Mouse (Mus musculus): ENCODE measurements at regions not wholly inside any gene's neighbourhood (a gene's known extent, or its start where the extent isn't known, plus 50 kb on each side); places are given as distances from the start of the nearest gene placed in this dataset.

GRCm38 (mm10) chr17:9777165-9777564 lies 107.6 kb upstream of the Pabpc6 start:
- H3K4me1 ChIP-seq (ENCODE audit: insufficient read depth) = no peaks in the 10 kb centered on the region
- ATAC-seq (ENCODE audit: insufficient read depth) (no peak), DNase-seq (no peak)
- no peaks in the 10 kb centered on the region for H3K9me3 ChIP-seq (ENCODE audit: low read depth, low read length)
- no peak overlapping the region for H3K9ac ChIP-seq
- no peaks in the 10 kb centered on the region for H3K36me3 ChIP-seq (ENCODE audit: insufficient read depth)
- no peak for TF ChIP-seq CTCF (IDR thresholded peaks at IDR 0.05; ENCODE audit: low read depth)
- no peaks in the 10 kb centered on the region for H3K27me3 ChIP-seq (ENCODE audit: insufficient read depth, low read length)
- no peak overlapping the region for H3K4me3 ChIP-seq (ENCODE audit: low read depth, low read length)
- no peak overlapping the region for H3K27ac ChIP-seq (ENCODE audit: low read depth)
- no peak overlapping the region for H3K4me2 ChIP-seq

GRCm38 (mm10) chr17:9776286-9777016 lies 106.9 kb upstream of the Pabpc6 start:
- Histone ChIP-seq H3K27ac (ENCODE audit: low read depth) (no peak overlapping the region), H3K4me1 (ENCODE audit: insufficient read depth) (no peaks in the 10 kb centered on the region), H3K4me2 (no peak overlapping the region), H3K36me3 (ENCODE audit: insufficient read depth) (no peaks in the 10 kb centered on the region), H3K27me3 (ENCODE audit: insufficient read depth, low read length) (no peaks in the 10 kb centered on the region), H3K9me3 (ENCODE audit: low read depth, low read length) (no peaks in the 10 kb centered on the region), H3K4me3 (ENCODE audit: low read depth, low read length) (no peak overlapping the region), H3K9ac (no peak overlapping the region)
- 60% methylated on average over 8 of the region's 9 CpGs for WGBS
- no peak for ATAC-seq (ENCODE audit: insufficient read depth)
- TF ChIP-seq CTCF (IDR thresholded peaks at IDR 0.05; ENCODE audit: low read depth) = no peak
- DNase-seq = no peak

GRCm38 (mm10) chr17:9775668-9776151 lies 106.2 kb upstream of the Pabpc6 start:
- ATAC-seq (ENCODE audit: insufficient read depth) = peak; percentile 41; the same call in 1 of the 2 replicates
- 59% methylated on average over 9 of the region's 9 CpGs for WGBS
- no peak overlapping the region for H3K4me2 ChIP-seq

GRCm38 (mm10) chr17:9774740-9775629 lies 105.5 kb upstream of the Pabpc6 start:
- H3K9ac ChIP-seq = no peak overlapping the region
- H3K4me1 ChIP-seq (ENCODE audit: insufficient read depth) = no peaks in the 10 kb centered on the region
- H3K4me3 ChIP-seq (ENCODE audit: low read depth, low read length) = no peak overlapping the region
- peak overlapping the region; percentile 56; the same call in 1 of the 2 replicates for H3K27ac ChIP-seq (ENCODE audit: low read depth)
- no peak for DNase-seq
- TF ChIP-seq CTCF (IDR thresholded peaks at IDR 0.05; ENCODE audit: low read depth) = no peak
- H3K36me3 ChIP-seq (ENCODE audit: insufficient read depth) = no peaks in the 10 kb centered on the region
- ATAC-seq (ENCODE audit: insufficient read depth) = no peak
- 63% methylated on average over 11 of the region's 11 CpGs for WGBS
- H3K9me3 ChIP-seq (ENCODE audit: low read depth, low read length) = no peaks in the 10 kb centered on the region
- H3K27me3 ChIP-seq (ENCODE audit: insufficient read depth, low read length) = no peaks in the 10 kb centered on the region
- H3K4me2 ChIP-seq = no peak overlapping the region

More at GRCm38 (mm10) chr17:9775668-9776151, 106.2 kb upstream of the Pabpc6 start:
- Histone ChIP-seq H3K27me3 (ENCODE audit: insufficient read depth, low read length) (no peaks in the 10 kb centered on the region), H3K9ac (no peak overlapping the region), H3K4me1 (ENCODE audit: insufficient read depth) (no peaks in the 10 kb centered on the region), H3K27ac (ENCODE audit: low read depth) (peak overlapping the region; percentile 56; the same call in 1 of the 2 replicates), H3K9me3 (ENCODE audit: low read depth, low read length) (no peaks in the 10 kb centered on the region), H3K4me3 (ENCODE audit: low read depth, low read length) (no peak overlapping the region), H3K36me3 (ENCODE audit: insufficient read depth) (no peaks in the 10 kb centered on the region)
- DNase-seq = peak; percentile 42
- TF ChIP-seq CTCF (IDR thresholded peaks at IDR 0.05; ENCODE audit: low read depth) = no peak

- H3K9me3 ChIP-seq (ENCODE audit: low read depth, low read length) = no peaks in the 10 kb centered on the region
- H3K4me3 ChIP-seq (ENCODE audit: low read depth, low read length) = no peak overlapping the region
- ATAC-seq (ENCODE audit: insufficient read depth) = no peak
- H3K27ac ChIP-seq (ENCODE audit: low read depth) = no peak overlapping the region
- no peaks in the 10 kb centered on the region for H3K27me3 ChIP-seq (ENCODE audit: insufficient read depth, low read length)
- WGBS = 62% methylated on average over 2 of the region's 2 CpGs
- TF ChIP-seq CTCF (IDR thresholded peaks at IDR 0.05; ENCODE audit: low read depth) = no peak
- no peaks in the 10 kb centered on the region for H3K36me3 ChIP-seq (ENCODE audit: insufficient read depth)
- H3K4me2 ChIP-seq = no peak overlapping the region
- no peaks in the 10 kb centered on the region for H3K4me1 ChIP-seq (ENCODE audit: insufficient read depth)
- H3K9ac ChIP-seq = no peak overlapping the region
- no peak for DNase-seq
Observed at GRCm38 (mm10) chr17:9773744-9774143, 104.2 kb upstream of the Pabpc6 start.

- no peak for TF ChIP-seq CTCF (IDR thresholded peaks at IDR 0.05; ENCODE audit: low read depth)
- no peaks in the 10 kb centered on the region for H3K36me3 ChIP-seq (ENCODE audit: insufficient read depth)
- H3K27ac ChIP-seq (ENCODE audit: low read depth) = no peak overlapping the region
- H3K27me3 ChIP-seq (ENCODE audit: insufficient read depth, low read length) = no peaks in the 10 kb centered on the region
- H3K4me3 ChIP-seq (ENCODE audit: low read depth, low read length) = no peak overlapping the region
- H3K9me3 ChIP-seq (ENCODE audit: low read depth, low read length) = no peaks in the 10 kb centered on the region
- DNase-seq (peak; percentile 69), ATAC-seq (ENCODE audit: insufficient read depth) (no peak)
- no peak overlapping the region for H3K9ac ChIP-seq
- no peak overlapping the region for H3K4me2 ChIP-seq
- peaks cover 3% of the 10 kb centered on the region; the same call in 1 of the 2 replicates for H3K4me1 ChIP-seq (ENCODE audit: insufficient read depth)
Observed at GRCm38 (mm10) chr17:9768275-9768674, 98.8 kb upstream of the Pabpc6 start.

- no peak for ATAC-seq (ENCODE audit: insufficient read depth)
- H3K4me1 ChIP-seq (ENCODE audit: insufficient read depth) = peaks cover 3% of the 10 kb centered on the region; the same call in 1 of the 2 replicates
- no peak overlapping the region for H3K27ac ChIP-seq (ENCODE audit: low read depth)
- H3K4me2 ChIP-seq = no peak overlapping the region
- no peak for TF ChIP-seq CTCF (IDR thresholded peaks at IDR 0.05; ENCODE audit: low read depth)
- no peaks in the 10 kb centered on the region for H3K9me3 ChIP-seq (ENCODE audit: low read depth, low read length)
- WGBS = 87% methylated on average over 5 of the region's 5 CpGs
- H3K9ac ChIP-seq = no peak overlapping the region
- DNase-seq = no peak
- no peaks in the 10 kb centered on the region for H3K36me3 ChIP-seq (ENCODE audit: insufficient read depth)
- H3K27me3 ChIP-seq (ENCODE audit: insufficient read depth, low read length) = no peaks in the 10 kb centered on the region
- no peak overlapping the region for H3K4me3 ChIP-seq (ENCODE audit: low read depth, low read length)
Observed at GRCm38 (mm10) chr17:9765680-9766250, 96.2 kb upstream of the Pabpc6 start.
